Mouse (Mus musculus): ENCODE results near the gene A430033K04Rik. TPM values are rescaled to one million over a fixed set of nuclear protein-coding genes. Genes with fewer than 3 reads are reported as not detected.

The A430033K04Rik gene
- total RNA-seq, 4 experiments from 2014 or later = 14.6 to 17.7 (median 16.9) TPM

GRCm38 (mm10) chr5:138694496-138695167, 72.0 kb downstream of the A430033K04Rik start:
- peak in 1 of 2 experiments; percentile 9 for DNase-seq (ENCODE audit: low spot score in 2 of 2)

- DNase-seq (ENCODE audit: low spot score in 2 of 2) = no peak
Measured at GRCm38 (mm10) chr5:138697466-138697865, 74.8 kb downstream of the A430033K04Rik start.

Small RNAs within 50 kb of the gene (microRNA-seq; reads per million reads assigned to microRNA genes)
- 0 reads per million in 2 experiments for gene Gm24082

Other genes starting within 250 kb of the A430033K04Rik start
- gene Zfp157, start 181.4 kb upstream of the A430033K04Rik start, total RNA-seq (2022) = 10 to 100 TPM; 21.1 to 29.6 (median 24.7) TPM
- under 1 TPM in 1 of 4 experiments, not detected in 3; 0.45 TPM for gene 1700123K08Rik, start 58.1 kb upstream of the A430033K04Rik start, total RNA-seq (2022)
- 10 to 100 TPM; 30.4 to 34.4 (median 31.5) TPM for gene Zfp68, start 3.1 kb upstream of the A430033K04Rik start, total RNA-seq (2022)
- 10 to 100 TPM; 32.2 to 47.0 (median 38.6) TPM for gene Fam20c, start 131.7 kb downstream of the A430033K04Rik start, total RNA-seq (2022)
- gene Gm5294, start 197.2 kb downstream of the A430033K04Rik start, total RNA-seq (2022) = not detected

All from layer of hippocampus, adult 8-10 months (tissue).